Mouse (Mus musculus): ENCODE results near the gene Pgap3. TPM values are rescaled to one million over a fixed set of nuclear protein-coding genes. Genes with fewer than 3 reads are reported as not detected.

Pgap3 gene
- polyA plus RNA-seq, 1 experiment from 2014 or later = 14.2 TPM

DNA sequence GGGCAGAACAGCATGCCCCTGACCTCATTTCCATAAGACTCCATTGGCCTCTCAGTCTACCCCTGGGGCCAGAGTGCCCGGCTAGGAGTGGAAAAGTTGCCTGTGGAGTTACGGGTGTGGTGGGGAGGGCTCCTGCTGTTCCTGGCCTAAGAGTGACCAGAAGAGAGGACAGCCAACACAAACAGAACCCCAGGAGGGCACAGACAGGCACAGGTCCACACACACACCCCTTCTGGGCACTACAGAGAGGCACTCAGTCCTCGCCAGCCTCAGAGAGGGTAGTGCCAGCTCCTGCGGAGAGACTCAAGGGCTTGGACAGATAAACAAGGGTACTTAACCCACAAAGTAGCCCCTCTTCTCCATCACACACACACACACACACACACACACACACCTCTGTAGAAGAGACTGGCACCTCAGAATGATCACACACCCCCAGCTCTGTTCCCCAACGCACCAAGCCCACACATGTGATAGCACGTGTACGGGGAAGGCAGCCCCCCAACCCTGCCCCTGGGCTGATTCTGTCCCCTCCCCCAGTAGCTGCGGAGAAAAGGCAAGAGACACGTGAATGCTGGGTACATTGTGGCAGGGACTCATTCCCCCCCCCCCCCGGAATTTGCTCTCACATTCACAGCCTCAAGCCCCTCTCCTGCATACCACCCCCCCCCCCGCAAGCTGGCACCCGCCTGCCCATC is 52.8 kb downstream of the Pgap3 start:
- Histone ChIP-seq H3K9me3 (ENCODE audit: control insufficient read depth, low read length) (no peaks in the 10 kb centered on the region), H3K4me3 (ENCODE audit: control insufficient read depth in 1 of 2, insufficient read depth in 1 of 2, low read depth in 1 of 2, low read length in 2 of 2) (peak overlapping the region; percentile 59 to 72; a peak in 3 of 4 replicates), H3K27me3 (ENCODE audit: control insufficient read depth, insufficient read depth, low read length) (peaks cover 52% of the 10 kb centered on the region), H3K4me2 (ENCODE audit: low read length) (peak overlapping the region; percentile 94), H3K4me1 (ENCODE audit: control insufficient read depth in 2 of 2, insufficient read depth in 2 of 2, low read length in 2 of 2) (peaks cover 21 to 29% of the 10 kb centered on the region in 2 experiments), H3K27ac (replicated peaks in 1 of 2; ENCODE audit: control insufficient read depth in 1 of 2, insufficient read depth in 1 of 2, low read depth in 2 of 2, low read length in 2 of 2) (no peak overlapping the region), H3K36me3 (ENCODE audit: control insufficient read depth, insufficient read depth, low read length) (no peaks in the 10 kb centered on the region), H3K9ac (ENCODE audit: low read length) (peak overlapping the region; percentile 78; the same call in 1 of the 2 replicates)
- 9% methylated on average over 8 of the region's 12 CpGs for WGBS
- no peak for ATAC-seq (ENCODE audit: insufficient number of reproducible peaks, insufficient read depth, low FRiP score, low read depth)

DNA sequence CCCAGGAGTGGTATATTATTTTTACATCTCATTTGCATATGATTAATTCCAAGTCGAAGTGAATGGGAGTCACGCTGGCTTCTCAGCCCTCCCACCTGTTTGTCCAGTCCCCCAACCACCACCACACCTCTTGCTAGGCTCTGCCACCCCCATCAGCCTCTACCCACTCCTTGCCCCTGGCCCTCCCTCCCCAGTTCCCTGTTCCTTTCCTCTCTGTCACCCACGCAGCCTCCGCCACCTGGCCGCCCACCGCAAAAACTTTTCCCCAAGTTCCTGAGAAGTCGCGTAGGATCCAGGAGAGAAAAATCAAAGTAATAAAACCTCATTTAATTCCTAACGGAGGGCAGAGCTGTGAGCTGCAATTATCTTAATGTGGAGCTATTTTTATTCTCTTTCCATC is 54.1 kb downstream of the Pgap3 start:
- Histone ChIP-seq H3K9me3 (ENCODE audit: control insufficient read depth, low read length) (no peaks in the 10 kb centered on the region), H3K4me3 (ENCODE audit: control insufficient read depth in 1 of 2, insufficient read depth in 1 of 2, low read depth in 1 of 2, low read length in 2 of 2) (no peak overlapping the region), H3K27ac (replicated peaks in 1 of 2; ENCODE audit: control insufficient read depth in 1 of 2, insufficient read depth in 1 of 2, low read depth in 2 of 2, low read length in 2 of 2) (no peak overlapping the region), H3K9ac (ENCODE audit: low read length) (no peak overlapping the region; the same call in 1 of the 2 replicates), H3K4me1 (ENCODE audit: control insufficient read depth in 2 of 2, insufficient read depth in 2 of 2, low read length in 2 of 2) (peaks cover 24 to 37% of the 10 kb centered on the region in 2 experiments), H3K27me3 (ENCODE audit: control insufficient read depth, insufficient read depth, low read length) (peaks cover 47% of the 10 kb centered on the region), H3K4me2 (ENCODE audit: low read length) (peak overlapping the region; percentile 13; the same call in 1 of the 2 replicates), H3K36me3 (ENCODE audit: control insufficient read depth, insufficient read depth, low read length) (no peaks in the 10 kb centered on the region)
- ATAC-seq (ENCODE audit: insufficient number of reproducible peaks, insufficient read depth, low FRiP score, low read depth) = no peak
- 23% methylated on average over 9 of the region's 9 CpGs for WGBS

DNA sequence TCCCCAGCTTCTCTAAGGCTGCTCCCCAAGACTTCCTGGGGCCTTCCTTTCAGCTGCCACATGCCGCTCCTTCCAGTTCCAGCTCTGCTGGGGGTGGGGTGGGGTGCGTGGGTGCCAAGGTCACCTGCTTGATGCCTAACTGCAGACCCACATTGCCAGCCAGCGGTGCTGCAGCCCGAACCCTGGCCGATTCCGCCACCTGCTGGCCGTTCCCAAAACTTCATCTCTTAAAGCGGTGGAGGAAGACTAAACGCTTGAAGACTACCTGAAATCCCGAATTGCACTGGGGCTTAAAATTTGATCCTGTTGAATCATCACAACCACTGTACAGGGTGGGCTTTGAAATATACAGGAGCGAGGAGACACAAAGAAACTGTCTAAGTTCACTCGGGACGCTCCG is 55.0 kb downstream of the Pgap3 start:
- H3K36me3 ChIP-seq (ENCODE audit: control insufficient read depth, insufficient read depth, low read length) = no peaks in the 10 kb centered on the region
- peaks cover 24 to 33% of the 10 kb centered on the region in 2 experiments for H3K4me1 ChIP-seq (ENCODE audit: control insufficient read depth in 2 of 2, insufficient read depth in 2 of 2, low read length in 2 of 2)
- peaks cover 46% of the 10 kb centered on the region for H3K27me3 ChIP-seq (ENCODE audit: control insufficient read depth, insufficient read depth, low read length)
- ATAC-seq (ENCODE audit: insufficient number of reproducible peaks, insufficient read depth, low FRiP score, low read depth) = no peak
- H3K4me3 ChIP-seq (ENCODE audit: control insufficient read depth in 1 of 2, insufficient read depth in 1 of 2, low read depth in 1 of 2, low read length in 2 of 2) = peak overlapping the region; percentile 21 to 27; a peak in 3 of 4 replicates
- H3K27ac ChIP-seq (replicated peaks in 1 of 2; ENCODE audit: control insufficient read depth in 1 of 2, insufficient read depth in 1 of 2, low read depth in 2 of 2, low read length in 2 of 2) = no peak overlapping the region
- H3K4me2 ChIP-seq (ENCODE audit: low read length) = peak overlapping the region; percentile 58
- 1% methylated on average over 14 of the region's 14 CpGs for WGBS
- H3K9me3 ChIP-seq (ENCODE audit: control insufficient read depth, low read length) = no peaks in the 10 kb centered on the region
- H3K9ac ChIP-seq (ENCODE audit: low read length) = peak overlapping the region; percentile 6; the same call in 1 of the 2 replicates

DNA sequence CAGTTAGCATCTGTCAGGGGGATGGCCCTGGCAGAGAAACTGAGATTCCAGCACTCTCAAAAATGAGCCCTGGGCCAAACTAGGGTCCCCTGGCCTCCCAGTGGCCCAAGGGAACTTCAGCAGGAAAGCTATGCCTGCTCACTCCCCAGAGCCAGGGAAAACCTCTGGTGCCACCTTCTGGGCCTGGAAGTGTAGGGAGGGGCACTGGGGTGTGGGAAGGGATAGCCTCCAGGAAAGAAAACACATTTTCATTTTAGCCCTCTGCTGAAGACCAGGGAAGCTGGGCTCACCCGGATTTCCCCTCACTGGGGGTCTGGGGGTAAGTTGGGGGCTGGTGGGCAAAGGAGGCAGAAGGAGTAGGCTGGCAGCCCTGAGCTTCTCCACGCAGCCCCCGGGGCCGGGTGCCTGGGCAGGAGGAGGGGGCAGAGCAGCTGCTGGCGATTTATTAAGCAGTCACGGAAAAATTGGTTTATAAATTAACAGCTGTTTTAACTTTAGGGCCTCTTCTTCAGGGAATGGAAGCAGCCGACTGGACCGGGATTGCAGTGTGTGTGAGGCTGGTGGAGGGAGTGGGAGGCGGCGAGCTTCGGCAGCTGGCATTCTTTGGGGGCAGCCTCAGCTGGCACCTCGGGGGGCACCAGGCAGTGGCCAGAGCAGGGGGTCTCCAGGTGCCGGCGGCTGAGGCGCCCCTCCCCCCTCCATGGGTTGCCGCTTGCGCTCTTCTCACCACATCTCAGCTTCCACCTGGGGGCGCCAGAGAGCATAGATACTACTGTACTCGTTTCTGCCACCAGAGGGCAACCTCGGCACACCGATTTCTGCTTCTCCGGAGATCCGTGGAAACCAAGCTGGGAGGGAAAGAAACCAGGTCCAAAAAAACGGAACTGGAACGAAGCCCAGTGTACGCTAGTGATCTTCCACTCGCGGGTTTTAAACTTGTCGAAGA is 58.0 kb downstream of the Pgap3 start:
- WGBS = 3% methylated on average over 29 of the region's 29 CpGs
- H3K9ac ChIP-seq (ENCODE audit: low read length) = peak overlapping the region; percentile 72
- no peaks in the 10 kb centered on the region for H3K9me3 ChIP-seq (ENCODE audit: control insufficient read depth, low read length)
- ATAC-seq (ENCODE audit: insufficient number of reproducible peaks, insufficient read depth, low FRiP score, low read depth) = peak; percentile 19; the same call in 1 of the 2 replicates
- H3K4me3 ChIP-seq (ENCODE audit: control insufficient read depth in 1 of 2, insufficient read depth in 1 of 2, low read depth in 1 of 2, low read length in 2 of 2) = peak overlapping the region; percentile 44 to 47
- H3K27me3 ChIP-seq (ENCODE audit: control insufficient read depth, insufficient read depth, low read length) = peaks cover 53% of the 10 kb centered on the region
- H3K36me3 ChIP-seq (ENCODE audit: control insufficient read depth, insufficient read depth, low read length) = no peaks in the 10 kb centered on the region
- peaks cover 14 to 30% of the 10 kb centered on the region in 2 experiments; a peak in 3 of 4 replicates for H3K4me1 ChIP-seq (ENCODE audit: control insufficient read depth in 2 of 2, insufficient read depth in 2 of 2, low read length in 2 of 2)
- H3K27ac ChIP-seq (replicated peaks in 1 of 2; ENCODE audit: control insufficient read depth in 1 of 2, insufficient read depth in 1 of 2, low read depth in 2 of 2, low read length in 2 of 2) = no peak overlapping the region
- H3K4me2 ChIP-seq (ENCODE audit: low read length) = peak overlapping the region; percentile 84

DNA sequence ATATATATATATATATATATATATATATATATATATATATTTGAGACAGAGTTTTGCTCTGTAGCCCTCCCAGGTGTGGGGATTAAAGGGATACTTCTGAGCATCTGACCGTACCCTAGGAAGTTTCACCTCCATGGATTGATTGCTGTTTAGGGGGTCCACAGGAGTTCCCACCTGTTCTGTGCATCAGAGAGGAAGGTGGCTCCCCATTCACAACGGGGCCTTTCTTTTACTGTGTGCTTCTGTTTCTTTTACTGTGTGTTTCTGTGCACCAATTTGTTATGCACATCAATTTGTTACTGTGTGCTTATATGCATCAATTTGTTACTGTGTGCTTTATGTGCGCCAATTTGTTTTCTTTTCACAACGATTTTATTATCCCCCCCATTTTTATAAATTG is 59.1 kb downstream of the Pgap3 start:
- no peak for ATAC-seq (ENCODE audit: insufficient number of reproducible peaks, insufficient read depth, low FRiP score, low read depth)
- peaks cover 11 to 21% of the 10 kb centered on the region in 2 experiments; a peak in 3 of 4 replicates for H3K4me1 ChIP-seq (ENCODE audit: control insufficient read depth in 2 of 2, insufficient read depth in 2 of 2, low read length in 2 of 2)
- H3K9ac ChIP-seq (ENCODE audit: low read length) = no peak overlapping the region
- H3K27me3 ChIP-seq (ENCODE audit: control insufficient read depth, insufficient read depth, low read length) = peaks cover 53% of the 10 kb centered on the region
- H3K4me3 ChIP-seq (ENCODE audit: control insufficient read depth in 1 of 2, insufficient read depth in 1 of 2, low read depth in 1 of 2, low read length in 2 of 2) = no peak overlapping the region
- H3K27ac ChIP-seq (replicated peaks in 1 of 2; ENCODE audit: control insufficient read depth in 1 of 2, insufficient read depth in 1 of 2, low read depth in 2 of 2, low read length in 2 of 2) = no peak overlapping the region
- H3K9me3 ChIP-seq (ENCODE audit: control insufficient read depth, low read length) = no peaks in the 10 kb centered on the region
- no peak overlapping the region for H3K4me2 ChIP-seq (ENCODE audit: low read length)
- H3K36me3 ChIP-seq (ENCODE audit: control insufficient read depth, insufficient read depth, low read length) = no peaks in the 10 kb centered on the region
- 62% methylated on average over 4 of the region's 4 CpGs for whole genome bisulfite sequencing

DNA sequence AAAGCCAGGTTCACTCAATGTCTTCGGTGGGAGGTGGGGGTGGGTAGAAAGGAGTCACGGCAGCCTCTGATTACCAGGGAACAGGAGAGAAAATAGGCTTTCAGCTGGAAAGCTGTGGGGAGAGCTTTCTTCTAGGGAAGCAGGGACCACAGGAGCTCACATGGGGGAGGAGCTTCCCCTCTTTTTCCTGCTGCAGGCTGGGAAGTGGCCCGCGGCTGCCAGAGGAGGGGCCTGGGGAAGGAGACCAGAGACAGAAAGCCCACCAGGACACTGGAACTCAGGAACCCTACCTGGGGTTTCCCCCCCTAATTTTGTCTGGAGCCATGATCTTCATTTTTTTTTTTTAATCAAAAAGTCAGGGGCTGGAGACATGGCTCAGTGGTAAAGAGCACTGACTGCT is 59.7 kb downstream of the Pgap3 start:
- H3K27me3 ChIP-seq (ENCODE audit: control insufficient read depth, insufficient read depth, low read length) = peaks cover 56% of the 10 kb centered on the region
- H3K4me2 ChIP-seq (ENCODE audit: low read length) = no peak overlapping the region
- H3K9ac ChIP-seq (ENCODE audit: low read length) = no peak overlapping the region
- no peak overlapping the region for H3K4me3 ChIP-seq (ENCODE audit: control insufficient read depth in 1 of 2, insufficient read depth in 1 of 2, low read depth in 1 of 2, low read length in 2 of 2)
- no peaks in the 10 kb centered on the region for H3K9me3 ChIP-seq (ENCODE audit: control insufficient read depth, low read length)
- H3K4me1 ChIP-seq (ENCODE audit: control insufficient read depth in 2 of 2, insufficient read depth in 2 of 2, low read length in 2 of 2) = peaks cover 11 to 18% of the 10 kb centered on the region in 2 experiments; a peak in 3 of 4 replicates
- WGBS = 5% methylated on average over 4 of the region's 4 CpGs
- no peak overlapping the region for H3K27ac ChIP-seq (replicated peaks in 1 of 2; ENCODE audit: control insufficient read depth in 1 of 2, insufficient read depth in 1 of 2, low read depth in 2 of 2, low read length in 2 of 2)
- no peaks in the 10 kb centered on the region for H3K36me3 ChIP-seq (ENCODE audit: control insufficient read depth, insufficient read depth, low read length)
- no peak for ATAC-seq (ENCODE audit: insufficient number of reproducible peaks, insufficient read depth, low FRiP score, low read depth)

DNA sequence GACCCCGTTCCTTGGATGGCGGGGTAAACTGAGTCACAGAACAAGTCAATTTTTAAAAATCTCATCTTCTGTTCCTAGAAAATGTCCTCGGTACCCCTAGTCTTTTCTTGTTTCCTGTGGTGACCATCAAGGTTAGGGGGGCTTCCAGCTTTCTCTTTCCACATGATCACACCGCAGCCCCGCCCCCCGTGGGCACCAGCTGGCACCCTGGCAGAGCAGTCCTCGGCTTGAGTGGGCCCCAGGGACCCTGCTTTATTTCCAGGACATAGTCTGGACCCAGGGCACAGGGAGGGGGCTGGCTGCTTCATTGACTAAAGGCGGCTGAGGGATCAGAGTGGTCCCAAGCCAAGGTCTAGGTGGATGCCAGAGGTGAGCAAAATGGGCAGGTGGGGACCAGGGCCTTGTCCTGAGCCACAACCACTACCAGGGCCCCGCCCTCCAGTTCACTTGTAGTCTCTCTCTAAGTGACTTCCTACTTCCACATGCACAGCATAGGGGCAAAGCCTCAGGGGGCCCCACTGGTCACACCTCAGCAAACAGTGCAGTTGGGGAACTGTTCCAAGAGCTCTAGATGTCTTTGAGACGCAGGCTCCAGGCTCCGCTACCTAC is 60.5 kb downstream of the Pgap3 start:
- WGBS = 15% methylated on average over 11 of the region's 11 CpGs
- Histone ChIP-seq H3K9ac (ENCODE audit: low read length) (peak overlapping the region; percentile 74; the same call in 1 of the 2 replicates), H3K9me3 (ENCODE audit: control insufficient read depth, low read length) (no peaks in the 10 kb centered on the region)

More for the DNA sequence above, 60.5 kb downstream of the Pgap3 start:
- peaks cover 9 to 18% of the 10 kb centered on the region in 2 experiments; a peak in 3 of 4 replicates for H3K4me1 ChIP-seq (ENCODE audit: control insufficient read depth in 2 of 2, insufficient read depth in 2 of 2, low read length in 2 of 2)
- no peaks in the 10 kb centered on the region for H3K36me3 ChIP-seq (ENCODE audit: control insufficient read depth, insufficient read depth, low read length)
- no peak for ATAC-seq (ENCODE audit: insufficient number of reproducible peaks, insufficient read depth, low FRiP score, low read depth)
- H3K4me3 ChIP-seq (ENCODE audit: control insufficient read depth in 1 of 2, insufficient read depth in 1 of 2, low read depth in 1 of 2, low read length in 2 of 2) = peak overlapping the region in 1 of 2 experiments; percentile 60; a peak in 2 of 4 replicates
- H3K27ac ChIP-seq (replicated peaks in 1 of 2; ENCODE audit: control insufficient read depth in 1 of 2, insufficient read depth in 1 of 2, low read depth in 2 of 2, low read length in 2 of 2) = no peak overlapping the region
- peak overlapping the region; percentile 99 for H3K4me2 ChIP-seq (ENCODE audit: low read length)
- peaks cover 64% of the 10 kb centered on the region for H3K27me3 ChIP-seq (ENCODE audit: control insufficient read depth, insufficient read depth, low read length)
